Mouse (Mus musculus) left cerebral cortex, adult 8-10 months (tissue): ENCODE results near the gene Sipa1l2. TPM values are rescaled to one million over a fixed set of nuclear protein-coding genes. Genes with fewer than 3 reads are reported as not detected.
"Not testable (repeated sequence)": the region's sequence is repeated elsewhere in the genome, so short reads cannot be mapped to it uniquely, and the experiment has no call there.

Experiments
- DNase-seq, 2 experiments: peaks; one replicate each; pipeline ENCODE4 v3.0.0; 2022; ENCODE audit warnings: low spot score in 2 of 2
- total RNA-seq, 4 experiments: library from RNA; stranded (reverse); gene quantifications; 2 replicates each; pipeline ENCODE4 v1.2.4; 2022

The Sipa1l2 gene
- total RNA-seq, 4 experiments from 2014 or later: 37.1 to 40.6 (median 38.6) TPM

- no peak for DNase-seq
Measured at GRCm38 (mm10) chr8:125539056-125540013, 30.3 kb downstream of the Sipa1l2 start.

GRCm38 (mm10) chr8:125538265-125538664 is 31.3 kb downstream of the Sipa1l2 start:
- DNase-seq: no peak

- DNase-seq: no peak
Measured at GRCm38 (mm10) chr8:125533709-125534108, 35.9 kb downstream of the Sipa1l2 start.

- DNase-seq: no peak
Measured at GRCm38 (mm10) chr8:125532953-125533352, 36.7 kb downstream of the Sipa1l2 start.

GRCm38 (mm10) chr8:125532177-125532576 is 37.4 kb downstream of the Sipa1l2 start:
- DNase-seq: no peak

- DNase-seq: no peak
Measured at GRCm38 (mm10) chr8:125531640-125532039, 38.0 kb downstream of the Sipa1l2 start.

GRCm38 (mm10) chr8:125531088-125531438 is 38.5 kb downstream of the Sipa1l2 start:
- DNase-seq: peak in 1 of 2 experiments; percentile 32

- no peak for DNase-seq
Measured at GRCm38 (mm10) chr8:125530187-125531087, 39.2 kb downstream of the Sipa1l2 start.

GRCm38 (mm10) chr8:125529019-125529418 is 40.6 kb downstream of the Sipa1l2 start:
- DNase-seq: no peak

GRCm38 (mm10) chr8:125527941-125528340 is 41.7 kb downstream of the Sipa1l2 start:
- no peak for DNase-seq

- no peak for DNase-seq
Measured at GRCm38 (mm10) chr8:125526999-125527398, 42.6 kb downstream of the Sipa1l2 start.

- DNase-seq: no peak
Measured at GRCm38 (mm10) chr8:125526582-125526981, 43.0 kb downstream of the Sipa1l2 start.

- DNase-seq: no peak
Measured at GRCm38 (mm10) chr8:125524479-125524878, 45.1 kb downstream of the Sipa1l2 start.

- no peak for DNase-seq
Measured at GRCm38 (mm10) chr8:125523213-125523612, 46.4 kb downstream of the Sipa1l2 start.

- no peak for DNase-seq
Measured at GRCm38 (mm10) chr8:125522151-125522550, 47.5 kb downstream of the Sipa1l2 start.

- no peak for DNase-seq
Measured at GRCm38 (mm10) chr8:125521087-125521486, 48.5 kb downstream of the Sipa1l2 start.

GRCm38 (mm10) chr8:125520308-125520707 is 49.3 kb downstream of the Sipa1l2 start:
- not testable (repeated sequence) for DNase-seq

GRCm38 (mm10) chr8:125518951-125519350 is 50.7 kb downstream of the Sipa1l2 start:
- no peak for DNase-seq

GRCm38 (mm10) chr8:125518301-125518700 is 51.3 kb downstream of the Sipa1l2 start:
- DNase-seq: no peak

- DNase-seq: no peak
Measured at GRCm38 (mm10) chr8:125517397-125517796, 52.2 kb downstream of the Sipa1l2 start.

GRCm38 (mm10) chr8:125516115-125516905 is 53.3 kb downstream of the Sipa1l2 start:
- no peak for DNase-seq
